Mouse (Mus musculus): ENCODE measurements around the gene C9. TPM values are rescaled to one million over a fixed set of nuclear protein-coding genes. Genes with fewer than 3 reads are reported as not detected.

C9 gene
- polyA plus RNA-seq, 1 experiment: not detected

- Histone ChIP-seq H3K4me2 (ENCODE audit: low read depth) (peak overlapping the region; percentile 70), H3K79me2 (ENCODE audit: control insufficient read depth, insufficient read depth) (peaks cover 26% of the 10 kb centered on the region), H3K36me3 (ENCODE audit: control insufficient read depth, insufficient read depth) (no peaks in the 10 kb centered on the region), H3K27me3 (ENCODE audit: control insufficient read depth, insufficient read depth, insufficient read length) (no peaks in the 10 kb centered on the region), H3ac (ENCODE audit: control insufficient read depth, insufficient read length) (no peak overlapping the region), H3K4me3 (no peak overlapping the region)
- TF ChIP-seq MAX (IDR thresholded peaks at IDR 0.05; ENCODE audit: low read depth) (no peak), TCF3 (IDR thresholded peaks at IDR 0.05; ENCODE audit: insufficient read length, low read depth) (peak; percentile 56), MYOD1 (IDR thresholded peaks at IDR 0.05; ENCODE audit: control insufficient read depth in 1 of 3, insufficient read length in 2 of 3, low read depth in 2 of 3) (peak; percentile 96 to 98 (median 98)), TCF12 (IDR thresholded peaks at IDR 0.05; ENCODE audit: insufficient read depth, poor library complexity, severe bottlenecking) (peak; percentile 89), MYOG (IDR thresholded peaks at IDR 0.05; ENCODE audit: control insufficient read depth in 1 of 3, insufficient read depth in 1 of 3, insufficient read length in 2 of 3, low read depth in 2 of 3) (peak in 2 of 3 experiments; percentile 46 to 49)
These were observed 41.0 kb upstream of the C9 start for GRCm38 (mm10) chr15:6404172-6404571.

GRCm38 (mm10) chr15:6406771-6407170 lies 38.4 kb upstream of the C9 start:
- Histone ChIP-seq H3K36me3 (ENCODE audit: control insufficient read depth, insufficient read depth) (no peaks in the 10 kb centered on the region), H3K27me3 (ENCODE audit: control insufficient read depth, insufficient read depth, insufficient read length) (no peaks in the 10 kb centered on the region), H3K4me3 (no peak overlapping the region), H3ac (ENCODE audit: control insufficient read depth, insufficient read length) (no peak overlapping the region), H3K79me2 (ENCODE audit: control insufficient read depth, insufficient read depth) (peaks cover 33% of the 10 kb centered on the region), H3K4me2 (ENCODE audit: low read depth) (no peak overlapping the region)
- no peak for TF ChIP-seq USF1 (IDR thresholded peaks at IDR 0.05; ENCODE audit: low read depth)
- TF ChIP-seq MYOG (IDR thresholded peaks at IDR 0.05; ENCODE audit: control insufficient read depth in 1 of 3, insufficient read depth in 1 of 3, insufficient read length in 2 of 3, low read depth in 2 of 3): no peak

- peaks cover 33% of the 10 kb centered on the region for H3K79me2 ChIP-seq (ENCODE audit: control insufficient read depth, insufficient read depth)
- H3K4me3 ChIP-seq: no peak overlapping the region
- H3K4me2 ChIP-seq (ENCODE audit: low read depth): no peak overlapping the region
- no peaks in the 10 kb centered on the region for H3K36me3 ChIP-seq (ENCODE audit: control insufficient read depth, insufficient read depth)
- TF ChIP-seq POLR2A (IDR thresholded peaks at IDR 0.05; ENCODE audit: insufficient read length, low read depth) (no peak), MYOD1 (IDR thresholded peaks at IDR 0.05; ENCODE audit: control insufficient read depth in 1 of 3, insufficient read length in 2 of 3, low read depth in 2 of 3) (no peak), TCF12 (IDR thresholded peaks at IDR 0.05; ENCODE audit: insufficient read depth, poor library complexity, severe bottlenecking) (no peak), E2F4 (IDR thresholded peaks at IDR 0.05; ENCODE audit: insufficient read depth) (no peak), POLR2AphosphoS2 (IDR thresholded peaks at IDR 0.05; ENCODE audit: insufficient read length, low read depth) (no peak), MYOG (IDR thresholded peaks at IDR 0.05; ENCODE audit: control insufficient read depth in 1 of 3, insufficient read depth in 1 of 3, insufficient read length in 2 of 3, low read depth in 2 of 3) (no peak), CEBPB (IDR thresholded peaks at IDR 0.05; ENCODE audit: insufficient read depth, poor library complexity, severe bottlenecking) (no peak), USF1 (IDR thresholded peaks at IDR 0.05; ENCODE audit: low read depth) (no peak), TCF3 (IDR thresholded peaks at IDR 0.05; ENCODE audit: insufficient read length, low read depth) (no peak), MAX (IDR thresholded peaks at IDR 0.05; ENCODE audit: low read depth) (no peak), SRF (IDR thresholded peaks at IDR 0.05; ENCODE audit: control insufficient read depth, insufficient read length, low read depth) (no peak), REST (IDR thresholded peaks at IDR 0.05; ENCODE audit: insufficient read depth, insufficient read length) (no peak)
- no peaks in the 10 kb centered on the region for H3K27me3 ChIP-seq (ENCODE audit: control insufficient read depth, insufficient read depth, insufficient read length)
- no peak overlapping the region for H3ac ChIP-seq (ENCODE audit: control insufficient read depth, insufficient read length)
These were observed 36.1 kb upstream of the C9 start for GRCm38 (mm10) chr15:6409031-6409430.

GRCm38 (mm10) chr15:6410161-6410560 lies 35.0 kb upstream of the C9 start:
- no peak for TF ChIP-seq REST (IDR thresholded peaks at IDR 0.05; ENCODE audit: insufficient read depth, insufficient read length)
- no peak for TF ChIP-seq POLR2A (IDR thresholded peaks at IDR 0.05; ENCODE audit: insufficient read length, low read depth)
- TF ChIP-seq CEBPB (IDR thresholded peaks at IDR 0.05; ENCODE audit: insufficient read depth, poor library complexity, severe bottlenecking): no peak
- TF ChIP-seq MYOG (IDR thresholded peaks at IDR 0.05; ENCODE audit: control insufficient read depth in 1 of 3, insufficient read depth in 1 of 3, insufficient read length in 2 of 3, low read depth in 2 of 3): no peak
- TF ChIP-seq TCF3 (IDR thresholded peaks at IDR 0.05; ENCODE audit: insufficient read length, low read depth): no peak
- TF ChIP-seq MYOD1 (IDR thresholded peaks at IDR 0.05; ENCODE audit: control insufficient read depth in 1 of 3, insufficient read length in 2 of 3, low read depth in 2 of 3): no peak
- no peak for TF ChIP-seq SRF (IDR thresholded peaks at IDR 0.05; ENCODE audit: control insufficient read depth, insufficient read length, low read depth)
- no peak for TF ChIP-seq TCF12 (IDR thresholded peaks at IDR 0.05; ENCODE audit: insufficient read depth, poor library complexity, severe bottlenecking)
- TF ChIP-seq POLR2AphosphoS2 (IDR thresholded peaks at IDR 0.05; ENCODE audit: insufficient read length, low read depth): no peak
- TF ChIP-seq USF1 (IDR thresholded peaks at IDR 0.05; ENCODE audit: low read depth): no peak
- no peak for TF ChIP-seq MAX (IDR thresholded peaks at IDR 0.05; ENCODE audit: low read depth)
- TF ChIP-seq E2F4 (IDR thresholded peaks at IDR 0.05; ENCODE audit: insufficient read depth): no peak
- no peaks in the 10 kb centered on the region for H3K27me3 ChIP-seq (ENCODE audit: control insufficient read depth, insufficient read depth, insufficient read length)
- H3ac ChIP-seq (ENCODE audit: control insufficient read depth, insufficient read length): no peak overlapping the region
- peaks cover 30% of the 10 kb centered on the region for H3K79me2 ChIP-seq (ENCODE audit: control insufficient read depth, insufficient read depth)
- H3K4me2 ChIP-seq (ENCODE audit: low read depth): no peak overlapping the region
- no peaks in the 10 kb centered on the region for H3K36me3 ChIP-seq (ENCODE audit: control insufficient read depth, insufficient read depth)
- H3K4me3 ChIP-seq: no peak overlapping the region

- no peak overlapping the region for H3K4me3 ChIP-seq
- H3K79me2 ChIP-seq (ENCODE audit: control insufficient read depth, insufficient read depth): peaks cover 20% of the 10 kb centered on the region
- no peak overlapping the region for H3ac ChIP-seq (ENCODE audit: control insufficient read depth, insufficient read length)
- no peaks in the 10 kb centered on the region for H3K36me3 ChIP-seq (ENCODE audit: control insufficient read depth, insufficient read depth)
- no peaks in the 10 kb centered on the region for H3K27me3 ChIP-seq (ENCODE audit: control insufficient read depth, insufficient read depth, insufficient read length)
- H3K4me2 ChIP-seq (ENCODE audit: low read depth): peak overlapping the region; percentile 57
- TF ChIP-seq TCF12 (IDR thresholded peaks at IDR 0.05; ENCODE audit: insufficient read depth, poor library complexity, severe bottlenecking) (no peak), REST (IDR thresholded peaks at IDR 0.05; ENCODE audit: insufficient read depth, insufficient read length) (no peak), MYOG (IDR thresholded peaks at IDR 0.05; ENCODE audit: control insufficient read depth in 1 of 3, insufficient read depth in 1 of 3, insufficient read length in 2 of 3, low read depth in 2 of 3) (no peak), CEBPB (IDR thresholded peaks at IDR 0.05; ENCODE audit: insufficient read depth, poor library complexity, severe bottlenecking) (peak; percentile 87)
These were observed 33.8 kb upstream of the C9 start for GRCm38 (mm10) chr15:6411334-6411733.

Data from myocyte (in vitro differentiated cells).